Mouse (Mus musculus): ENCODE results near the gene Col2a1.

DNA sequence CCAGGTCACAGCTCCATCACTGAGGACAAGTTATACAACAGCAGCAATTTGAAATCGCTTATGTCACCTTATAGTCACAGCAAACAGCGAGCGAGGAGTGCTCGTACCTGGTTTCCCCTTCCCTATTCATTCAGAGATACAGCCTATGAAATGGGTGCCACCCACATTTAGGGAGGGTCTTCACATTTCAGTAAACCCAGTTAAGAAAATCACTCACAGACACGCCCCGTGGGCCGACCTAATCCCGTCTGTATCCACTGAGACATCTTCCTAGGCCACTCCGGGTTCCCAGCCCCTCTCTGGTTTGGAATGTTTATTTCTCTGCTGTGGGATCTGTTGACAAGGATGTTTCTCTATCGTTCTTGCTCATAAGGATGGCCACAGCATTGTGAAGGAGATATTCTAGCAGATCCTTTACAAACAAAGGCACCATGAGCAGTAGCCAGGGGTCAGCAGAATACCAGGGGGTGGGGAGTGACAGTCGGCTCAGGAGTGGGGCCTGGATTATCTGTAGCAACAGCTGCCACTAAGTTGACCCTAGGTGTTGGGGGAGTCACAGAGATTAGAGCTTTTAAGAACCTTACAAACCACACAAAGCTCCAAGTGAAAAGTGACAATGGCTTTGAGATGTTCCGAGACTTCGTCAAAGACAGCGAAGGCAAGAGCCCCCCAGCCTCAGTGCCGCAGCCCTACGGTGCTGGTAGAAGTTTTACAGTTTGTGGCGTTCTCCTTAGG is 39.0 kb downstream of the Col2a1 start:
- TF ChIP-seq EP300 (optimal IDR thresholded peaks at IDR 0.05) = no peak
- no peak for TF ChIP-seq CTCF (IDR thresholded peaks at IDR 0.05; ENCODE audit: low read depth)

All from stomach, postnatal 0 days (tissue).